In genomic region chr3:142529597-142529996, GRCm38 (mm10) we compare ENCODE assay signal across 8 mouse cellular contexts. TPM values are rescaled to one million over a fixed set of nuclear protein-coding genes. Genes with fewer than 3 reads are reported as not detected.
DNase-seq lines count a peak whose midpoint lies in the region; ATAC-seq and TF ChIP-seq lines count a peak whose summit lies in the region.

No protein-coding gene starts in this region.

- 0 out of 2 replicates have a peak overlapping the region, but pooled peaks have one; percentile 70 for H3K9ac ChIP-seq in limb, embryonic 13.5 days
- H3K9ac ChIP-seq in neural tube, embryonic 14.5 days (replicated peaks; ENCODE audit: low read depth, low read length) = no peak overlapping the region

- H3K4me3 ChIP-seq in lung, adult 2 months (replicated peaks; ENCODE audit: extremely low read depth, low read depth, low read length) = peak overlapping the region; percentile 86
- peak overlapping the region; percentile 60 for H3K4me3 ChIP-seq in limb, embryonic 13.5 days
- H3K4me3 ChIP-seq in neural tube, embryonic 14.5 days (ENCODE audit: low read depth, low read length) = peak overlapping the region; percentile 46

- H3K27ac ChIP-seq in limb, embryonic 13.5 days = no peak overlapping the region
- H3K27ac ChIP-seq in neural tube, embryonic 14.5 days (ENCODE audit: low read depth, low read length) = no peak overlapping the region

- peak; percentile 11; the same call in 1 of the 2 replicates for ATAC-seq in erythroid progenitor cell, adult 5-6 weeks (replicated peaks; ENCODE audit: low FRiP score, poor library complexity, severe bottlenecking)
- ATAC-seq in limb, embryonic 13.5 days (ENCODE audit: low FRiP score, low read depth) = no peak
- no peak for ATAC-seq in neural tube, embryonic 14.5 days (ENCODE audit: low read depth)
- no peak for ATAC-seq in cerebellum, adult (ENCODE audit: insufficient number of reproducible peaks, low FRiP score, low TSS enrichment)

- H3K27me3 ChIP-seq in limb, embryonic 13.5 days = 0 out of 2 replicates have a peak, but pooled peaks cover 19% of the 10 kb centered on the region
- no peaks in the 10 kb centered on the region for H3K27me3 ChIP-seq in neural tube, embryonic 14.5 days (ENCODE audit: control insufficient read depth, insufficient read depth, low read length)

- no peaks in the 10 kb centered on the region for H3K36me3 ChIP-seq in limb, embryonic 13.5 days
- no peaks in the 10 kb centered on the region for H3K36me3 ChIP-seq in neural tube, embryonic 14.5 days (ENCODE audit: control insufficient read depth, insufficient read depth, low read length)

- TF ChIP-seq POLR2A in lung, adult 2 months (IDR thresholded peaks at IDR 0.05; ENCODE audit: borderline replicate concordance, extremely low read depth, low read depth, low read length) = no peak

- no peaks in the 10 kb centered on the region for H3K9me3 ChIP-seq in limb, embryonic 13.5 days
- no peaks in the 10 kb centered on the region for H3K9me3 ChIP-seq in neural tube, embryonic 14.5 days (ENCODE audit: control insufficient read depth, low read length)

- H3K4me1 ChIP-seq in lung, adult 2 months (ENCODE audit: control insufficient read depth, insufficient read depth, low read length) = peaks cover 9% of the 10 kb centered on the region
- 0 out of 2 replicates have a peak, but pooled peaks cover 2% of the 10 kb centered on the region for H3K4me1 ChIP-seq in limb, embryonic 13.5 days
- peaks cover 3% of the 10 kb centered on the region; the same call in 1 of the 2 replicates for H3K4me1 ChIP-seq in neural tube, embryonic 14.5 days (ENCODE audit: control insufficient read depth, insufficient read depth, low read length)

- no peak for DNase-seq in lung, adult 2 months
- DNase-seq in lung, postnatal 14 days = no peak
- no peak for DNase-seq in gastrocnemius, adult 8-10 months (ENCODE audit: low spot score in 2 of 2)
- DNase-seq in Muller cell, postnatal 12 days (ENCODE audit: inconsistent ontology term) = no peak

- TF ChIP-seq CTCF in lung, adult 2 months (IDR thresholded peaks at IDR 0.05; ENCODE audit: insufficient read depth, low read length) = no peak

- peak overlapping the region; percentile 95 for H3K4me2 ChIP-seq in limb, embryonic 13.5 days (replicated peaks)
- H3K4me2 ChIP-seq in neural tube, embryonic 14.5 days (ENCODE audit: low read depth, low read length) = peak overlapping the region; percentile 74

- WGBS in lung, adult 2 months = 26% methylated on average over 2 of the region's 2 CpGs
- 47% methylated on average over 2 of the region's 2 CpGs for WGBS in limb, embryonic 13.5 days
- 77% methylated on average over 2 of the region's 2 CpGs for WGBS in neural tube, embryonic 14.5 days

RNA-seq across cellular contexts. Expression of gene Gbp7, which starts 0.5 kb away (rescaled TPM):
- polyA plus RNA-seq in lung, adult 2 months (2012; rRNA removed) = 4.5 and 5.8 TPM in 2 replicates
- total RNA-seq in erythroid progenitor cell, adult 5-6 weeks (2015; ENCODE audit: low replicate concordance) = 15.1 and 20.9 TPM in 2 replicates
- total RNA-seq in erythroid progenitor cell, adult 5-6 weeks (2017; ENCODE audit: low replicate concordance) = 16.0 and 22.7 TPM in 2 replicates
- 1.7 and 2.0 TPM in 2 replicates for polyA plus RNA-seq in limb, embryonic 13.5 days (2015; fragmentation: Nextera tagmentation; extraction: Ambion mirVana)
- 1.0 and 2.4 TPM in 2 replicates for polyA plus RNA-seq in neural tube, embryonic 14.5 days (2014; fragmentation: Nextera tagmentation; extraction: Ambion mirVana)
- 1 to 10 TPM; 3.0 to 7.7 (median 5.5) TPM for total RNA-seq in gastrocnemius, adult 8-10 months (2022)

RNA-seq across cellular contexts. Expression of gene Gbp3, which starts 30.2 kb away (rescaled TPM):
- polyA plus RNA-seq in lung, adult 2 months (2012; rRNA removed) = 24.7 and 33.3 TPM in 2 replicates
- 2.9 and 4.0 TPM in 2 replicates for total RNA-seq in erythroid progenitor cell, adult 5-6 weeks (2015; ENCODE audit: low replicate concordance)
- total RNA-seq in erythroid progenitor cell, adult 5-6 weeks (2017; ENCODE audit: low replicate concordance) = 1.8 and 10.4 TPM in 2 replicates
- polyA plus RNA-seq in limb, embryonic 13.5 days (2015; fragmentation: Nextera tagmentation; extraction: Ambion mirVana) = 0.68 and 1.1 TPM in 2 replicates
- polyA plus RNA-seq in neural tube, embryonic 14.5 days (2014; fragmentation: Nextera tagmentation; extraction: Ambion mirVana) = 0.64 and 0.86 TPM in 2 replicates
- 1 to 10 TPM; 2.2 to 3.3 (median 2.6) TPM for total RNA-seq in gastrocnemius, adult 8-10 months (2022)

RNA-seq across cellular contexts. Expression of gene Gbp5, which starts 35.8 kb away (rescaled TPM):
- 2.0 and 2.6 TPM in 2 replicates for polyA plus RNA-seq in lung, adult 2 months (2012; rRNA removed)
- total RNA-seq in erythroid progenitor cell, adult 5-6 weeks (2015; ENCODE audit: low replicate concordance) = not detected in 2 replicates
- total RNA-seq in erythroid progenitor cell, adult 5-6 weeks (2017; ENCODE audit: low replicate concordance) = 1.1 and 3.5 TPM in 2 replicates
- 0.05 TPM in 1 of 2 replicates, not detected in the other for polyA plus RNA-seq in limb, embryonic 13.5 days (2015; fragmentation: Nextera tagmentation; extraction: Ambion mirVana)
- 0.08 and 0.11 TPM in 2 replicates for polyA plus RNA-seq in neural tube, embryonic 14.5 days (2014; fragmentation: Nextera tagmentation; extraction: Ambion mirVana)
- 1 to 10 TPM; 1.7 to 3.7 (median 2.1) TPM for total RNA-seq in gastrocnemius, adult 8-10 months (2022)

Comparison
In these comparisons a context has a peak if more than half of its experiments do, and no peak if none do; other contexts are left out.
1. RNA of gene Gbp3, which starts 30.2 kb away (polyA plus RNA-seq): 24.7 to 33.3 TPM in lung, adult 2 months; 0.68 to 1.1 TPM in limb, embryonic 13.5 days and 0.64 to 0.86 TPM in neural tube, embryonic 14.5 days; every median in the first group is over 10 times any median in the second.
2. Peak in every context shown above with its lines, with median percentiles within 50 percentile points of each other: H3K4me3 ChIP-seq.